Mouse (Mus musculus): ENCODE data around the gene Sap18.
"Not testable (repeated sequence)": the region's sequence is repeated elsewhere in the genome, so short reads cannot be mapped to it uniquely, and the experiment has no call there.

GRCm38 (mm10) chr14:57848061-57848460 is 50.1 kb downstream of the Sap18 start:
- TF ChIP-seq POLR2A, CTCF (IDR thresholded peaks at IDR 0.05; ENCODE audit: insufficient read depth, low read depth, low read length): not testable (repeated sequence)

Data from olfactory bulb, adult 2 months (tissue).